Mouse (Mus musculus) forebrain, embryonic 16.5 days (tissue): ENCODE measurements around the gene Ftsj1. TPM values are rescaled to one million over a fixed set of nuclear protein-coding genes. Genes with fewer than 3 reads are reported as not detected.

ENCODE experiments used
- ATAC-seq: fragments of 200-750 bp; cut with Nextera tagmentation; 2 replicates; pipeline ENCODE4 v1.8.0; 2017; ENCODE audit warnings: mild to moderate bottlenecking, moderate library complexity
- H3K27ac ChIP-seq: fragments of 300-500 bp; sonication (generic); 2 replicates; pipeline ENCODE4 v1.5.1; 2014; ENCODE audit warnings: low read length, control low read depth
- H3K27me3 ChIP-seq: fragments of 300-500 bp; sonication (generic); replicated peaks from 2 replicates; pipeline ENCODE4 v1.6.1; 2014; ENCODE audit warnings: low read length; ENCODE audit not compliant: control insufficient read depth, insufficient read depth
- H3K36me3 ChIP-seq: fragments of 300-500 bp; sonication (generic); 2 replicates; pipeline ENCODE4 v1.6.1; 2014; ENCODE audit not compliant: control insufficient read depth, insufficient read depth
- H3K4me1 ChIP-seq: fragments of 300-500 bp; sonication (generic); replicated peaks from 2 replicates; pipeline ENCODE4 v1.6.1; 2014; ENCODE audit warnings: low read length; ENCODE audit not compliant: control insufficient read depth, insufficient read depth
- H3K4me2 ChIP-seq: fragments of 300-500 bp; sonication (generic); 2 replicates; pipeline ENCODE4 v1.6.1; 2014; ENCODE audit warnings: mild to moderate bottlenecking, low read length, control low read depth
- H3K4me3 ChIP-seq: fragments of 300-500 bp; sonication (generic); replicated peaks from 2 replicates; pipeline ENCODE4 v1.5.1; 2014; ENCODE audit warnings: mild to moderate bottlenecking, low read length, control low read depth
- H3K9ac ChIP-seq: fragments of 300-500 bp; sonication (generic); replicated peaks from 2 replicates; pipeline ENCODE4 v1.6.1; 2014; ENCODE audit warnings: low read depth, low read length, control low read depth
- H3K9me3 ChIP-seq: fragments of 300-500 bp; sonication (generic); 2 replicates; pipeline ENCODE4 v1.6.1; 2016; ENCODE audit warnings: low read length; ENCODE audit not compliant: control insufficient read depth
- WGBS: fragments of 180-500 bp; shearing (Covaris S2); extraction: QIAGEN DNeasy Blood & Tissue Kit; methylation state at CpG from one replicate; pipeline ENCODE4 v1.1.7; 2014; 5-methylcytosine and 5-hydroxymethylcytosine counted together
- polyA plus RNA-seq: library from polyadenylated mRNA; unstranded; fragments of >200 nt; fragmentation: Nextera tagmentation; extraction: Ambion mirVana; gene quantifications from 2 replicates; pipeline ENCODE4 v1.2.1, GENCODE M21; 2015

The Ftsj1 gene
- polyA plus RNA-seq, 1 experiment from 2014 or later = 55.4 TPM

GRCm38 (mm10) chrX:8206015-8206693, 46.1 kb downstream of the Ftsj1 start, which contains the start of gene Porcn:
TSS of gene Porcn (minus strand) at chrX:8206525.
- ATAC-seq = peak; percentile 99
- H3K9ac ChIP-seq = peak within 1 kb of the TSS; percentile 70
- WGBS = 18% methylated on average over 33 of the region's 46 CpGs

GRCm38 (mm10) chrX:8205551-8205950, 46.7 kb downstream of the Ftsj1 start:
- H3K27ac ChIP-seq = no peak overlapping the region
- WGBS = 37% methylated on average over 7 of the region's 7 CpGs

More at GRCm38 (mm10) chrX:8206015-8206693, 46.1 kb downstream of the Ftsj1 start, which contains the start of gene Porcn:
- Histone ChIP-seq H3K27me3 (no peaks in the 10 kb centered on the region), H3K4me2 (peak within 1 kb of the TSS; percentile 64), H3K4me1 (peaks cover 5% of the 10 kb centered on the region), H3K36me3 (0 out of 2 replicates have a peak, but pooled peaks cover under 1% of the 10 kb centered on the region), H3K27ac (peak within 1 kb of the TSS; percentile 33), H3K4me3 (peak within 1 kb of the TSS; percentile 58), H3K9me3 (no peaks in the 10 kb centered on the region; the same call in 1 of the 2 replicates)

DNA sequence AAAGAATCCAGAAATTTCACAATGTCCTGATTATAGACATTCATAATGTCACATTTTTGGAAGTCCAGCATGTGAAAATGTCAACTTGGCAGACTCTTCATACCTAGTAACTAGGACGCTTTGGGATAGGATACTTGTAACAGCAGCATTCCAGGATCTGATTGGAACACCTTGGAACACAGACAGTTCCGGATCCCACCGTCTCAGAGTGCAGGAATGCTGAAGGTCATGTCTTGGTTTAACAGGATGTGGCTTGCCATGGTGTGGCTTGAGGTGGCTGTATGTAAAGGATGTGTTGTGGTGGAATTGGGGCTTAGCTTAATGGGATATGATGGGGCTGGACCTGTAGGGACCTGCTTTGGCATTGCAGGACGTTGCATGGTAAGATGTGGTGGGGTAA, 47.1 kb downstream of the Ftsj1 start:
- no peak for ATAC-seq
- peaks cover 5% of the 10 kb centered on the region for H3K4me1 ChIP-seq
- H3K9me3 ChIP-seq = no peaks in the 10 kb centered on the region
- no peak overlapping the region for H3K9ac ChIP-seq
- peak overlapping the region; percentile 64; the same call in 1 of the 2 replicates for H3K4me2 ChIP-seq
- 0 out of 2 replicates have a peak, but pooled peaks cover 2% of the 10 kb centered on the region for H3K36me3 ChIP-seq
- 74% methylated on average over 4 of the region's 4 CpGs for WGBS
- H3K27me3 ChIP-seq = no peaks in the 10 kb centered on the region
- no peak overlapping the region for H3K4me3 ChIP-seq
- no peak overlapping the region for H3K27ac ChIP-seq

More at GRCm38 (mm10) chrX:8205551-8205950, 46.7 kb downstream of the Ftsj1 start:
- peaks cover 5% of the 10 kb centered on the region for H3K4me1 ChIP-seq
- peak overlapping the region; percentile 64 for H3K4me2 ChIP-seq
- peak overlapping the region; percentile 70 for H3K9ac ChIP-seq
- peak overlapping the region; percentile 58 for H3K4me3 ChIP-seq
- no peaks in the 10 kb centered on the region; the same call in 1 of the 2 replicates for H3K9me3 ChIP-seq
- ATAC-seq = 0 out of 2 replicates have a peak, but pooled peaks have one; percentile 1
- 0 out of 2 replicates have a peak, but pooled peaks cover 2% of the 10 kb centered on the region for H3K36me3 ChIP-seq
- no peaks in the 10 kb centered on the region for H3K27me3 ChIP-seq

DNA sequence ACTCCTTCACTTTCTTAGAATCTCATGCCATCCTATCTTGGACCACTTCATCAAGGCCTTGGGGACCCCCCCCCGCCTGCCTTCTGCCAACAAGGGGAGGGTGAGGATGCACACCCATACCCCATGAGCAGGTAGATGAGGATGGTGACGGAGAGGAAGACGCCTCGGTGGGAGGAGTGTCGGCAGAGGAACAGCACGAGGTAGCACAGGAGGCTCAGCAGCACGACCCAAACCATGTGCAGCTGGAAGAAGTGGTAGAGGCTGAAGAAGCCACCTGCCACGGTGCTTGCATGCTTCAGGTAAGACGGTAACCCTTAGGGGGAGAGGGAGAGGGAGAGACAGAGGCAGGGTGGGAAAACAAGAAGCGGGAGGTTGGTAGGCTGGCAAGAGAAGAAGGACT, 48.1 kb downstream of the Ftsj1 start:
- no peak overlapping the region for H3K4me3 ChIP-seq
- H3K9me3 ChIP-seq = no peaks in the 10 kb centered on the region
- ATAC-seq = no peak
- H3K36me3 ChIP-seq = 0 out of 2 replicates have a peak, but pooled peaks cover 2% of the 10 kb centered on the region
- no peak overlapping the region for H3K4me2 ChIP-seq
- 86% methylated on average over 10 of the region's 10 CpGs for WGBS
- H3K27ac ChIP-seq = no peak overlapping the region
- H3K9ac ChIP-seq = no peak overlapping the region
- peaks cover 5% of the 10 kb centered on the region for H3K4me1 ChIP-seq
- no peaks in the 10 kb centered on the region for H3K27me3 ChIP-seq

DNA sequence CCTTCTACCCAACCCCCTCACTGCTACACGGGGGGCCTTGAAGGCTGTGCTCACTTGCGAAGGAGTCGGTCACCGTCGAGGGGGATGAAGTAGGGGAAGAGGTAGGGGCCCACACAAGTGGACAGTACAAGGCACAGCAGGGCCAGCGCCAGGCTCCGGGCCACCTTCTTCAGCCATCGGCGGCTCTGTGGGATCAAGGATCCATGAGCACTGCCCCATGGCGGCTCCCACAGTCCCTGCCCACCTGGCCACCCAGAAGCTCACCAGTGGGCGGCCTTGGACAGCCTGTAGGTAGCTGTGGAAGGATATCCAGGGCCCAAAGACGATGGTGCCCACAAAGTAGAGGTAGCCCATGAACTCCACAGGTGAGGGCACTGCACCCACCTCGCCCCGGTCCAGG, 49.1 kb downstream of the Ftsj1 start:
- ATAC-seq = no peak
- 88% methylated on average over 14 of the region's 14 CpGs for WGBS
- Histone ChIP-seq H3K9ac (no peak overlapping the region), H3K27ac (no peak overlapping the region), H3K36me3 (0 out of 2 replicates have a peak, but pooled peaks cover 2% of the 10 kb centered on the region), H3K9me3 (no peaks in the 10 kb centered on the region), H3K4me1 (peaks cover 5% of the 10 kb centered on the region), H3K27me3 (no peaks in the 10 kb centered on the region), H3K4me2 (no peak overlapping the region), H3K4me3 (no peak overlapping the region)

DNA sequence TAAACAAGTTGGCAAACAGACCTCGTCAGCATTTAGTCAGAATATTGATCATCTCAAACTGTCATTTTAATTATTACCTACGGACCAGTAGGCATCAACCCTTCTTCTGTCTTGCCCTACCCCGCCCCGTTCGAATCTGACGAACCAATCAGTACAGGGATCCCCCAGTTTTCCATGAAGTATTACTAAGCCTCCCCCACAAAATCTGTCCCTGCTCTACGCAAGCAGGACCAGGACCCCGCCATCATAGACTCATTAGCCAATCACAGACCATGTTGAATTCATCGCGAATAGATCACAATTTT, 58.8 kb downstream of the Ftsj1 start, which contains the start of gene Ebp:
Ebp (minus strand) TSS at position 94 of the 305 bp plus-strand sequence.
- ATAC-seq = peak; percentile 57
- Histone ChIP-seq H3K27ac (peak within 1 kb of the TSS; percentile 35), H3K9me3 (no peaks in the 10 kb centered on the region), H3K36me3 (no peaks in the 10 kb centered on the region), H3K27me3 (no peaks in the 10 kb centered on the region), H3K4me1 (peaks cover 6% of the 10 kb centered on the region), H3K4me3 (peak within 1 kb of the TSS; percentile 53), H3K4me2 (peak within 1 kb of the TSS; percentile 62), H3K9ac (peak within 1 kb of the TSS; percentile 61)
- WGBS = 20% methylated on average over 10 of the region's 10 CpGs

DNA sequence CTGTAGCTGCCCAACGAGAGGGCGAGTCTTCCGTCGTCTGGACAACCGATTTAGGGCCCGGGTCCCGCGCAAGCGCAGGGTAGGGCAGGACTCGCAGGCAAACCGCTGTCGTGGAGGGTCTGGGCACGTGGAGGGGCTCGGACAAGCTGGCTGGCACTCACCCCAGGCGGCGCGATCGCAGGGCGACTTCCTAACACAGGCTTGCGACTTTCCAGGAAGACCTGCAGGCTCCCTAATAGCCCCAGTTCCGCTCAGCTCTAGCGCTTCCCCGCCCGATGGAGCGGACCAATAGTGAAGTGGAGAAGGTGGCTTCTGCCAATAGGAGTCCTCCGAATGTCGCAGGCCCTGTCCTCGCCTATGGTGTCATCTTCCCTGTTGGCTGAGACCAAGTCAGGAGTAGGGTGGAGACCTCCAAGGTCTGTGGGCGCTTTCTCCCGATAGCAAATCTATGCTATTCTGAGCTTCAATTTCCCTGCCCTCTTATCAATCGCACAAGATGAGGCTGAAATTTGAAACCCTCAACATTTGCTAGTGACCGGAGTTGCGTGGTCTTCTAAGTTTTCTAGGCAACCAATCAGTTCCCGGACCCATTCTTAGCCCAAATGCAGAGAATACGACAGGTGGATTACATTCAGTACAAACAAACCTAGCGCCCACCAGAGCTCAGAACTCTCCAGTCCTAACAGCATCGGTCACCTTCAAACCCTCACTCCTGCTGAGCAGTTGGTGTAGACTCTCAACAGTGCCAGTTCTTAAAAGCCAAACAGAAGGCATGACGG, 59.4 kb downstream of the Ftsj1 start:
- ATAC-seq = peak; percentile 98
- H3K4me3 ChIP-seq = peak overlapping the region; percentile 53
- H3K9me3 ChIP-seq = no peaks in the 10 kb centered on the region
- no peaks in the 10 kb centered on the region for H3K36me3 ChIP-seq
- no peaks in the 10 kb centered on the region for H3K27me3 ChIP-seq
- 13% methylated on average over 38 of the region's 38 CpGs for WGBS
- H3K9ac ChIP-seq = peak overlapping the region; percentile 61
- peak overlapping the region; percentile 62 for H3K4me2 ChIP-seq
- H3K4me1 ChIP-seq = peaks cover 6% of the 10 kb centered on the region
- H3K27ac ChIP-seq = peak overlapping the region; percentile 35

DNA sequence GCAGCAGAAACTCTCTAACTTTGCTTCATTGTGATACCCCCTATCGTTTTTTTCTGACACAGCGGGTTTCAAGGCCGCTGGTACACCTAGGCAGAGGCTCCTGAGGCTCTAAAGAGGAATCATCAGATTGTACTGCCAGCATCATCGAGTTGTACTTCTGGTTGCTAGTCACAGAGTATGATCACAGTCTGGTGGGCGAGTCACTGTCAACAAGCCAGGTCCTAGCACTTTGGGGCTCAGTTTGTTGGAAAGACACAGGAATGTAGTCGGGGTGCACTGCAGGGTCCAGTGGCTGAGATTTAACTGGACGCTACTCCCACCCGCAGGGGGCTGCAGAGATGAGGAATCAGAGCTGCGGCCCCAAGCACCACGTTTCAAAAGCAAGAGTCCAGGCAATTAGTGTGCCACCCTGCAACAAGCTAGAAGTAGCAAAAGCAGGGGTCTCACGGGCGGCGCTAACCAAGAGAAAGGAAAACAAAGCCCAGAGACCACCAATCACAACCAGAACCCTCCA, 60.0 kb downstream of the Ftsj1 start:
- ATAC-seq = no peak
- Histone ChIP-seq H3K4me1 (peaks cover 6% of the 10 kb centered on the region), H3K27ac (no peak overlapping the region; the same call in 1 of the 2 replicates), H3K4me3 (peak overlapping the region; percentile 53), H3K27me3 (no peaks in the 10 kb centered on the region), H3K9ac (peak overlapping the region; percentile 61), H3K4me2 (peak overlapping the region; percentile 62), H3K9me3 (no peaks in the 10 kb centered on the region), H3K36me3 (no peaks in the 10 kb centered on the region)
- WGBS = 17% methylated on average over 13 of the region's 13 CpGs
